In genomic region chr16:32913937-32914881, GRCm38 (mm10) we compare ENCODE assay signal across 8 mouse cellular contexts. TPM values are rescaled to one million over a fixed set of nuclear protein-coding genes. Genes with fewer than 3 reads are reported as not detected.
A peak's percentile ranks its signal among the peaks of the same experiment; 100 is the strongest.
DNase-seq lines count a peak whose midpoint lies in the region; ATAC-seq and TF ChIP-seq lines count a peak whose summit lies in the region.

Gene Lrch3 (plus strand): TSS chr16:32914100.

- DNase-seq in B cell, adult 2 months = peak; percentile 93 to 95
- DNase-seq in brain, adult 2 months (ENCODE audit: low read depth, low spot score) = peak; percentile 95
- DNase-seq in liver, adult 2 months (ENCODE audit: extremely low read depth, low read depth, low spot score) = peak; percentile 74
- peak; percentile 91 for DNase-seq in splenic B cell, adult 2 months (ENCODE audit: low read depth, low spot score)

- TF ChIP-seq POLR2A in liver, adult 2 months (IDR thresholded peaks at IDR 0.05; ENCODE audit: extremely low read depth, insufficient read depth, low read length) = peak; percentile 92
- TF ChIP-seq POLR2A in myocyte (IDR thresholded peaks at IDR 0.05; ENCODE audit: insufficient read length, low read depth) = peak; percentile 96

- under 1% methylated on average over 85 of the region's 85 CpGs for WGBS in heart, embryonic 11.5 days (ENCODE audit: insufficient replicate concordance)
- WGBS in kidney, embryonic 16.5 days = under 1% methylated on average over 85 of the region's 85 CpGs
- under 1% methylated on average over 85 of the region's 85 CpGs for WGBS in liver, adult 2 months

- no peaks in the 10 kb centered on the region for H3K9me3 ChIP-seq in heart, embryonic 11.5 days (replicated peaks; ENCODE audit: control insufficient read depth, low read length)
- H3K9me3 ChIP-seq in kidney, embryonic 16.5 days (ENCODE audit: low read length) = no peaks in the 10 kb centered on the region

- H3K27me3 ChIP-seq in heart, embryonic 11.5 days (ENCODE audit: control insufficient read depth, insufficient read depth, low read length) = no peaks in the 10 kb centered on the region
- no peaks in the 10 kb centered on the region for H3K27me3 ChIP-seq in kidney, embryonic 16.5 days (ENCODE audit: insufficient read depth, low read length)
- no peaks in the 10 kb centered on the region for H3K27me3 ChIP-seq in liver, adult 2 months (ENCODE audit: control insufficient read depth, insufficient read depth, low read length)
- H3K27me3 ChIP-seq in myocyte (ENCODE audit: control insufficient read depth, insufficient read depth, insufficient read length) = no peaks in the 10 kb centered on the region
- H3K27me3 ChIP-seq in splenic B cell, adult 2 months (ENCODE audit: control insufficient read depth, insufficient read depth, low read length, poor library complexity, severe bottlenecking) = no peaks in the 10 kb centered on the region

- H3K4me3 ChIP-seq in heart, embryonic 11.5 days (ENCODE audit: low read depth, low read length) = peak within 1 kb of the TSS; percentile 66
- peak within 1 kb of the TSS; percentile 97 for H3K4me3 ChIP-seq in kidney, embryonic 16.5 days (ENCODE audit: low read length)
- H3K4me3 ChIP-seq in liver, adult 2 months (ENCODE audit: insufficient read depth, low read depth, low read length) = peak within 1 kb of the TSS; percentile 92
- H3K4me3 ChIP-seq in myocyte = peak within 1 kb of the TSS; percentile 64

- peak within 1 kb of the TSS; percentile 83 for H3K4me2 ChIP-seq in heart, embryonic 11.5 days
- peak within 1 kb of the TSS; percentile 80 for H3K4me2 ChIP-seq in kidney, embryonic 16.5 days (replicated peaks; ENCODE audit: low read depth, low read length)
- peak within 1 kb of the TSS; percentile 97 for H3K4me2 ChIP-seq in myocyte (ENCODE audit: low read depth)

- H3K9ac ChIP-seq in heart, embryonic 11.5 days (ENCODE audit: low read depth, low read length) = peak within 1 kb of the TSS; percentile 97
- H3K9ac ChIP-seq in kidney, embryonic 16.5 days (replicated peaks; ENCODE audit: low read length) = peak within 1 kb of the TSS; percentile 97
- peak within 1 kb of the TSS; percentile 97 for H3K9ac ChIP-seq in liver, adult 2 months (ENCODE audit: low read depth, low read length)

- no peaks in the 10 kb centered on the region for H3K4me1 ChIP-seq in heart, embryonic 11.5 days (ENCODE audit: control insufficient read depth, insufficient read depth, low read length)
- H3K4me1 ChIP-seq in kidney, embryonic 16.5 days (ENCODE audit: insufficient read depth, low read length) = peaks cover 7% of the 10 kb centered on the region
- H3K4me1 ChIP-seq in liver, adult 2 months (ENCODE audit: control insufficient read depth, insufficient read depth, low read length) = peaks cover 4% of the 10 kb centered on the region

- H3K36me3 ChIP-seq in heart, embryonic 11.5 days (ENCODE audit: control insufficient read depth, insufficient read depth, low read length) = no peaks in the 10 kb centered on the region
- no peaks in the 10 kb centered on the region for H3K36me3 ChIP-seq in kidney, embryonic 16.5 days (ENCODE audit: insufficient read depth, low read length)
- H3K36me3 ChIP-seq in liver, adult 2 months (ENCODE audit: control insufficient read depth, insufficient read depth, low read length) = no peaks in the 10 kb centered on the region
- H3K36me3 ChIP-seq in myocyte (ENCODE audit: control insufficient read depth, insufficient read depth) = no peaks in the 10 kb centered on the region
- no peaks in the 10 kb centered on the region for H3K36me3 ChIP-seq in splenic B cell, adult 2 months (ENCODE audit: control insufficient read depth, insufficient read depth, low read length, poor library complexity, severe bottlenecking)

- peak within 1 kb of the TSS; percentile 81 for H3K27ac ChIP-seq in heart, embryonic 11.5 days (ENCODE audit: low read depth, low read length)
- H3K27ac ChIP-seq in kidney, embryonic 16.5 days (ENCODE audit: low read length) = peak within 1 kb of the TSS; percentile 94
- H3K27ac ChIP-seq in liver, adult 2 months (replicated peaks; ENCODE audit: insufficient read depth, low read depth, low read length) = peak within 1 kb of the TSS; percentile 97

- no peak for TF ChIP-seq CTCF in liver, adult 2 months (IDR thresholded peaks at IDR 0.05; ENCODE audit: low read depth, low read length)

- peak within 1 kb of the TSS; percentile 84 for H3ac ChIP-seq in myocyte (ENCODE audit: control insufficient read depth, insufficient read length)

- H3K79me2 ChIP-seq in liver, adult 2 months (ENCODE audit: control insufficient read depth, insufficient read depth, low read length) = peaks cover 10% of the 10 kb centered on the region; the same call in 1 of the 2 replicates
- peaks cover 50% of the 10 kb centered on the region for H3K79me2 ChIP-seq in myocyte (ENCODE audit: control insufficient read depth, insufficient read depth)

- peak; percentile 92 for ATAC-seq in erythroblast, adult 5-6 weeks (replicated peaks; ENCODE audit: low FRiP score, poor library complexity, severe bottlenecking)
- ATAC-seq in heart, embryonic 11.5 days (replicated peaks; ENCODE audit: insufficient number of reproducible peaks, low FRiP score, low TSS enrichment) = peak; percentile 89
- ATAC-seq in kidney, embryonic 16.5 days (ENCODE audit: low FRiP score, low TSS enrichment) = peak; percentile 96

TF ChIP-seq in myocyte, 11 proteins besides CTCF, POLR2A, EP300 and RAD21:
- TF ChIP-seq USF1 (IDR thresholded peaks at IDR 0.05; ENCODE audit: low read depth) = no peak
- peak; percentile 95 for TF ChIP-seq POLR2AphosphoS2 (IDR thresholded peaks at IDR 0.05; ENCODE audit: insufficient read length, low read depth)
- TF ChIP-seq REST (IDR thresholded peaks at IDR 0.05; ENCODE audit: insufficient read depth, insufficient read length) = no peak
- no peak for TF ChIP-seq MYOD1 (IDR thresholded peaks at IDR 0.05; ENCODE audit: control insufficient read depth in 1 of 3, insufficient read length in 2 of 3, low read depth in 2 of 3)
- TF ChIP-seq MYOG (IDR thresholded peaks at IDR 0.05; ENCODE audit: control insufficient read depth in 1 of 3, insufficient read depth in 1 of 3, insufficient read length in 2 of 3, low read depth in 2 of 3) = peak in 1 of 3 experiments; percentile 29
- TF ChIP-seq TCF12 (IDR thresholded peaks at IDR 0.05; ENCODE audit: insufficient read depth, poor library complexity, severe bottlenecking) = no peak
- no peak for TF ChIP-seq E2F4 (IDR thresholded peaks at IDR 0.05; ENCODE audit: insufficient read depth)
- TF ChIP-seq MAX (IDR thresholded peaks at IDR 0.05; ENCODE audit: low read depth) = no peak

RNA-seq across cellular contexts. Expression of gene Lrch3, which starts in this region (rescaled TPM):
- total RNA-seq in erythroblast, adult 5-6 weeks (2015; ENCODE audit: low replicate concordance) = 9.8 and 10.2 TPM in 2 replicates
- 7.4 and 18.0 TPM in 2 replicates for total RNA-seq in erythroblast, adult 5-6 weeks (2017; ENCODE audit: low replicate concordance)
- 21.6 and 25.3 TPM in 2 replicates for polyA plus RNA-seq in heart, embryonic 11.5 days (2014; fragmentation: Nextera tagmentation; extraction: Ambion mirVana)
- 22.7 and 23.7 TPM in 2 replicates for polyA plus RNA-seq in kidney, embryonic 16.5 days (2015; fragmentation: Nextera tagmentation; extraction: Ambion mirVana)
- 9.8 and 11.3 TPM in 2 replicates for total RNA-seq in liver, adult 2 months (2014; rRNA removed)
- polyA plus RNA-seq in liver, adult 2 months (2012; rRNA removed) = 3.7 and 5.3 TPM in 2 replicates
- polyA plus RNA-seq in myocyte (2012; fragmentation: generic; extraction: Trizol) = 9.0 TPM

Comparison
In these comparisons a context has a peak if more than half of its experiments do, and no peak if none do; other contexts are left out.
1. Peak in every context shown above with its lines: DNase-seq, ATAC-seq, H3K4me3 ChIP-seq and H3K27ac ChIP-seq.